Mouse (Mus musculus) lung, adult 2 months (tissue): ENCODE results near the gene Gda.

ENCODE experiments used
- CTCF ChIP-seq: fragments of 200-500 bp; IDR thresholded peaks from 2 replicates; pipeline ENCODE4 v1.5.1; 2011; ENCODE audit warnings: mild to moderate bottlenecking, low read length, control low read depth; ENCODE audit not compliant: insufficient read depth
- POLR2A ChIP-seq: fragments of 200-500 bp; IDR thresholded peaks from 2 replicates; pipeline ENCODE4 v1.6.1; 2011; ENCODE audit warnings: low read depth, mild to moderate bottlenecking, control low read depth, low read length, borderline replicate concordance; ENCODE audit errors: extremely low read depth

GRCm38 (mm10) chr19:21368595-21368994 lies 104.7 kb downstream of the Gda start:
- TF ChIP-seq POLR2A (no peak), CTCF (no peak)
